Mouse (Mus musculus) MEL (cell line): ENCODE measurements around the gene Cyb5r4. TPM values are rescaled to one million over a fixed set of nuclear protein-coding genes. Genes with fewer than 3 reads are reported as not detected.
A peak's percentile ranks its signal among the peaks of the same experiment; 100 is the strongest.

Source experiments
- DNase-seq: peaks from one replicate; pipeline ENCODE4 v3.0.0; 2011; ENCODE audit warnings: low read depth, low spot score
- H3K27ac ChIP-seq: 2 replicates; pipeline ENCODE4 v1.5.1; 2012; ENCODE audit warnings: low read depth, mild to moderate bottlenecking, control low read depth, low read length, moderate library complexity; ENCODE audit not compliant: control insufficient read depth
- H3K27me3 ChIP-seq, 2 experiments: fragments of 150-350 bp in 1 of 2; sonication (generic) in 1 of 2; 2 replicates each; pipeline ENCODE4 v1.6.1; 2012; ENCODE audit warnings: low read length in 2 of 2, mild to moderate bottlenecking in 2 of 2, improper control_type of control experiment in 1 of 2, moderate library complexity in 1 of 2; ENCODE audit not compliant: insufficient read depth in 2 of 2, control insufficient read depth in 1 of 2
- H3K36me3 ChIP-seq, 2 experiments: 2 replicates each; pipeline ENCODE4 v1.6.1; 2012 to 2014; ENCODE audit warnings: low read length in 2 of 2, improper control_type of control experiment in 1 of 2, inconsistent platforms in 1 of 2, mild to moderate bottlenecking in 1 of 2; ENCODE audit not compliant: insufficient read depth in 2 of 2, control insufficient read depth in 1 of 2
- H3K4me1 ChIP-seq, 2 experiments: fragments of 150-350 bp in 1 of 2; sonication (generic) in 1 of 2; 2 replicates each; pipeline ENCODE4 v1.6.1; 2012; ENCODE audit warnings: low read length in 2 of 2, improper control_type of control experiment in 1 of 2, mild to moderate bottlenecking in 1 of 2; ENCODE audit not compliant: insufficient read depth in 2 of 2, control insufficient read depth in 1 of 2
- H3K4me3 ChIP-seq, 2 experiments: fragments of 150-350 bp in 1 of 2; sonication (generic) in 1 of 2; 2 replicates each; pipeline ENCODE4 v1.5.1; 2012; ENCODE audit warnings: low read depth in 2 of 2, low read length in 2 of 2, mild to moderate bottlenecking in 2 of 2, moderate library complexity in 2 of 2, control low read depth in 1 of 2, improper control_type of control experiment in 1 of 2; ENCODE audit not compliant: control insufficient read depth in 1 of 2, insufficient read depth in 1 of 2
- H3K79me2 ChIP-seq: 2 replicates; pipeline ENCODE4 v1.6.1; 2012; ENCODE audit warnings: mild to moderate bottlenecking, low read length, moderate library complexity; ENCODE audit not compliant: control insufficient read depth, poor library complexity, insufficient read depth
- H3K9ac ChIP-seq: 2 replicates; pipeline ENCODE4 v1.6.1; 2012; ENCODE audit warnings: low read depth, mild to moderate bottlenecking, control low read depth, low read length, moderate library complexity; ENCODE audit not compliant: control insufficient read depth, poor library complexity, severe bottlenecking
- H3K9me3 ChIP-seq: fragments of 150-350 bp; sonication (generic); replicated peaks from 2 replicates; pipeline ENCODE4 v1.6.1; 2012; ENCODE audit warnings: mild to moderate bottlenecking, low read length, improper control_type of control experiment, moderate library complexity; ENCODE audit not compliant: insufficient read depth
- CTCF ChIP-seq, 3 experiments: IDR thresholded peaks in 2 of 3; conservative IDR thresholded peaks in 1 of 3; 2 replicates each; pipeline ENCODE4 v1.5.1; 2011 to 2012; ENCODE audit warnings: low read length in 3 of 3, low read depth in 2 of 3, mild to moderate bottlenecking in 2 of 3, improper control_type of control experiment in 1 of 3, inconsistent platforms in 1 of 3, mixed read lengths in 1 of 3, moderate library complexity in 1 of 3; ENCODE audit not compliant: control insufficient read depth in 1 of 3, insufficient read depth in 1 of 3, poor library complexity in 1 of 3, severe bottlenecking in 1 of 3
- ETS1 ChIP-seq: IDR thresholded peaks from 2 replicates; pipeline ENCODE4 v1.6.1; 2012; ENCODE audit warnings: low read depth, mild to moderate bottlenecking, inconsistent platforms, low read length, improper control_type of control experiment, moderate library complexity
- GABPA ChIP-seq: IDR thresholded peaks from 2 replicates; pipeline ENCODE4 v1.6.1; 2012; ENCODE audit warnings: low read depth, mild to moderate bottlenecking, inconsistent platforms, low read length, improper control_type of control experiment, moderate library complexity
- GATA1 ChIP-seq: IDR thresholded peaks from 2 replicates; pipeline ENCODE4 v1.6.1; 2011; ENCODE audit warnings: low read depth, low read length, improper control_type of control experiment
- KAT2A ChIP-seq: conservative IDR thresholded peaks from 2 replicates; pipeline ENCODE4 v1.6.1; 2012; ENCODE audit warnings: low read depth, low read length, improper control_type of control experiment, inconsistent platforms
- MAFK ChIP-seq: IDR thresholded peaks from 2 replicates; pipeline ENCODE4 v1.6.1; 2011; ENCODE audit warnings: low read depth, mild to moderate bottlenecking, low read length, improper control_type of control experiment, borderline replicate concordance
- MAX ChIP-seq: IDR thresholded peaks from 2 replicates; pipeline ENCODE4 v1.6.1; 2011; ENCODE audit warnings: low read length, improper control_type of control experiment
- MYB ChIP-seq: IDR thresholded peaks from 2 replicates; pipeline ENCODE4 v1.6.1; 2011; ENCODE audit warnings: mild to moderate bottlenecking, low read depth, low read length, improper control_type of control experiment
- NELFE ChIP-seq: IDR thresholded peaks from 2 replicates; pipeline ENCODE4 v1.6.1; 2011; ENCODE audit warnings: low read depth, low read length, improper control_type of control experiment
- POLR2A ChIP-seq, 2 experiments: IDR thresholded peaks; 2 replicates each; pipeline ENCODE4 v1.6.1; 2011 to 2012; ENCODE audit warnings: low read length in 2 of 2, mild to moderate bottlenecking in 2 of 2, control low read depth in 1 of 2, improper control_type of control experiment in 1 of 2, low read depth in 1 of 2, moderate library complexity in 1 of 2; ENCODE audit not compliant: control insufficient read depth in 1 of 2, insufficient read depth in 1 of 2, poor library complexity in 1 of 2
- POLR2AphosphoS2 ChIP-seq: IDR thresholded peaks from 2 replicates; pipeline ENCODE4 v1.6.1; 2011; ENCODE audit warnings: low read length, improper control_type of control experiment
- POLR2AphosphoS5 ChIP-seq: IDR thresholded peaks from 2 replicates; pipeline ENCODE4 v1.6.1; 2012; ENCODE audit warnings: low read depth, borderline replicate concordance, mild to moderate bottlenecking, inconsistent platforms, low read length, moderate library complexity, mixed read lengths
- RAD21 ChIP-seq: IDR thresholded peaks from 2 replicates; pipeline ENCODE4 v1.6.1; 2011; ENCODE audit warnings: mild to moderate bottlenecking, low read depth, low read length, improper control_type of control experiment
- RCOR1 ChIP-seq: IDR thresholded peaks from 2 replicates; pipeline ENCODE4 v1.6.1; 2012; ENCODE audit warnings: low read depth, mild to moderate bottlenecking, inconsistent platforms, low read length, improper control_type of control experiment
- SIN3A ChIP-seq: IDR thresholded peaks from 2 replicates; pipeline ENCODE4 v1.6.1; 2012; ENCODE audit warnings: low read length, improper control_type of control experiment, inconsistent platforms
- SMC3 ChIP-seq: IDR thresholded peaks from 2 replicates; pipeline ENCODE4 v1.6.1; 2011; ENCODE audit warnings: low read depth, low read length, improper control_type of control experiment
- TAL1 ChIP-seq: IDR thresholded peaks from 2 replicates; pipeline ENCODE4 v1.6.1; 2012; ENCODE audit warnings: mild to moderate bottlenecking, inconsistent platforms, low read length, moderate library complexity, mixed read lengths
- TBP ChIP-seq: IDR thresholded peaks from 2 replicates; pipeline ENCODE4 v1.8.0; 2011; ENCODE audit warnings: low read depth, low read length, improper control_type of control experiment
- TCF12 ChIP-seq: IDR thresholded peaks from 2 replicates; pipeline ENCODE4 v1.6.1; 2014; ENCODE audit warnings: low read depth, mild to moderate bottlenecking, inconsistent platforms, low read length, improper control_type of control experiment, moderate library complexity
- UBTF ChIP-seq: IDR thresholded peaks from 2 replicates; pipeline ENCODE4 v1.6.1; 2012; ENCODE audit warnings: low read depth, mild to moderate bottlenecking, inconsistent platforms, low read length, improper control_type of control experiment, moderate library complexity, borderline replicate concordance; ENCODE audit not compliant: insufficient read depth
- USF1 ChIP-seq: IDR thresholded peaks from 2 replicates; pipeline ENCODE4 v1.6.1; 2014; ENCODE audit warnings: low read depth, mild to moderate bottlenecking, inconsistent platforms, low read length, improper control_type of control experiment, moderate library complexity
- USF2 ChIP-seq, 2 experiments: IDR thresholded peaks; 2 replicates each; pipeline ENCODE4 v1.6.1; 2011 to 2012; ENCODE audit warnings: improper control_type of control experiment in 2 of 2, low read length in 2 of 2, borderline replicate concordance in 1 of 2, inconsistent platforms in 1 of 2, low read depth in 1 of 2, mild to moderate bottlenecking in 1 of 2; ENCODE audit not compliant: insufficient read depth in 1 of 2
- ZC3H11A ChIP-seq: IDR thresholded peaks from 2 replicates; pipeline ENCODE4 v1.6.1; 2012; ENCODE audit warnings: low read depth, mild to moderate bottlenecking, inconsistent platforms, low read length, improper control_type of control experiment
- ZKSCAN1 ChIP-seq: IDR thresholded peaks from 2 replicates; pipeline ENCODE4 v1.6.1; 2012; ENCODE audit warnings: low read depth, mild to moderate bottlenecking, inconsistent platforms, low read length, improper control_type of control experiment, moderate library complexity
- ZMIZ1 ChIP-seq: IDR thresholded peaks from 2 replicates; pipeline ENCODE4 v1.6.1; 2012; ENCODE audit warnings: low read depth, mild to moderate bottlenecking, inconsistent platforms, low read length, improper control_type of control experiment, moderate library complexity
- polyA plus RNA-seq, 2 experiments: library from polyadenylated mRNA; stranded (reverse) in 1 of 2; unstranded in 1 of 2; fragments of >175 nt in 1 of 2; fragments of >200 nt in 1 of 2; gene quantifications; 2 replicates each; pipeline versions ENCODE4 v1.2.1 to v1.2.4; 2012; ENCODE audit warnings: low replicate concordance in 2 of 2, low read depth in 1 of 2; ENCODE audit not compliant: insufficient read length in 2 of 2, insufficient read depth in 1 of 2, missing spikeins in 1 of 2
- total RNA-seq: library from RNA; depleted of rRNA; stranded (reverse); fragments of 300-350 nt; gene quantifications from 2 replicates; pipeline ENCODE4 v1.2.3, GENCODE M21; 2012

Cyb5r4 gene
- total and polyA plus RNA-seq, 3 experiments, result 30.3 to 37.2 TPM; not detected in 1

DNA sequence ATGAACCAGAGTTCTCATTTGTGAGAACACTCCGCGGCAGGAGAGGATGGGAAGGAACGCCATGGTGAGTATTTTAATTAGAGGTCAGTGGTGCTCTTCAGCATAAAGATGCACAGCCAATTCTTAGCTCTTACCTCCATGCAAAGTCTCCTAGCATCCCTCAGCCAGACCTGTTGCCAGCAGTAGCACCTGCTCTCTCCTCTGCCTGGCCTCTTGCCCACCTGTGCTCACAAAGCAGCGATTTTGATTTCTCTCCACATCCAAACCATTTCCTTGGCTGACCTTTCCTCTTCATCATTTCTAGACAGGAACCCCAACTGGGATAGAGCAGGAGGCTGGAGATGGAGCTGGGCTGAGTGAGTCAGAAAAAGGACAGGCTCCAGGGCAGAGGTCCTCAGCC, 65.2 kb downstream of the Cyb5r4 start:
- Histone ChIP-seq H3K36me3 (no peaks in the 10 kb centered on the region), H3K27me3 (peaks cover 0 to 1% of the 10 kb centered on the region in 2 experiments; a peak in 1 of 4 replicates), H3K27ac (no peak overlapping the region), H3K79me2 (no peaks in the 10 kb centered on the region), H3K4me1 (no peaks in the 10 kb centered on the region), H3K9ac (no peak overlapping the region), H3K4me3 (no peak overlapping the region), H3K9me3 (no peaks in the 10 kb centered on the region)
- TF ChIP-seq TAL1 (no peak), ETS1 (no peak), SIN3A (no peak), POLR2AphosphoS5 (no peak), MAX (no peak), ZKSCAN1 (no peak), GATA1 (no peak)
- no peak for DNase-seq

DNA sequence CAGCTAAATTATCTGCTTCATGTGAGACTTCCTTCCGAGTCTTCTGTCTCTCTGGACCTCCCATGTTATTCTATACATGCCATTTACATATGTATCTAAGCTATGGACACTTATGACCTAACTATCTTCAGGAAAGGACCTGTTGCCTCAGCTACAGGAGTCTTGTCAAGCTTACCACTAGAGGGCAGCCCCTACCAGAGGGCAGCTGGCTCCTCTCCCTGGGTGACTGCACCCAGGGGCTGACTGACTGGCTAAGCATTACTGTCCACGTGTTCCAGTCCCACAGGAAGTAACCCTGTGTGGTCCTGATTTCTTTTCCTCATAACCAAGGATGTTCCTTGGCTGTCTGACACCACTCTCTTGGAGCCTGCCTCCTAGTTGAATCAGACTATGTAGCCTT, 76.2 kb downstream of the Cyb5r4 start:
- TF ChIP-seq SMC3, result peak; percentile 67
- 0 out of 2 replicates have a peak, but pooled peaks have one; percentile 22 for TF ChIP-seq USF1
- peak; percentile 33; the same call in 1 of the 2 replicates for TF ChIP-seq ZC3H11A
- no peak for TF ChIP-seq NELFE
- no peak for TF ChIP-seq USF2 (IDR thresholded peaks at IDR 0.05; ENCODE audit: borderline replicate concordance in 1 of 2, insufficient read depth in 1 of 2, low read depth in 1 of 2, low read length in 2 of 2)
- TF ChIP-seq POLR2AphosphoS5, result no peak
- no peak for TF ChIP-seq POLR2A (IDR thresholded peaks at IDR 0.05; ENCODE audit: control insufficient read depth in 1 of 2, insufficient read depth in 1 of 2, low read depth in 1 of 2, low read length in 2 of 2, poor library complexity in 1 of 2)
- peak; percentile 48 to 76 (median 71) for TF ChIP-seq CTCF (IDR thresholded peaks at IDR 0.05 in 2 of 3, conservative IDR thresholded peaks at IDR 0.05 in 1 of 3; ENCODE audit: control insufficient read depth in 1 of 3, insufficient read depth in 1 of 3, low read depth in 2 of 3, low read length in 3 of 3, poor library complexity in 1 of 3, severe bottlenecking in 1 of 3)
- no peak for TF ChIP-seq TBP
- peak; percentile 69 for TF ChIP-seq RAD21

DNA sequence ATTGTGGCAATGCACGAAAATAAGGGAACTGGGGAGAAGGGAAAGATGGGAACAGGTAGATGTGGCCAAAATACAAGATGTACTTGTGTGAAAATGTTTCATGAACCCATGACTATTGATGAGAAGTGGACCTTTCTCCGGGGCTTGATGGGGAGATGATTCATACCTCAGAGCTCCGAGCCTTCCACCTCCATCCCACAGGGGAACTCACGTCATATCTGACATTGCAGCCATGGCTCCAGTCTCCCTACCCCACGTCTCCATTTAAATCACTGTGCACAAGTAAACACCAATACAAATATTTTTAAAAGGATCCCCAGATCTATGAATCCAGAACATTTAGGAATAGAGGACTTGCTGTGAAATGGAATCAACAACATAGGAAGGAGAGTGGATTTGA, 93.2 kb downstream of the Cyb5r4 start:
- H3K4me3 ChIP-seq, result no peak overlapping the region
- no peaks in the 10 kb centered on the region for H3K27me3 ChIP-seq
- TF ChIP-seq MYB, result no peak
- TF ChIP-seq RCOR1, result no peak
- TF ChIP-seq POLR2AphosphoS2, result no peak
- TF ChIP-seq MAFK, result no peak
- no peak for TF ChIP-seq UBTF
- no peak for TF ChIP-seq TCF12
- TF ChIP-seq GATA1, result no peak
- no peak for TF ChIP-seq POLR2A (IDR thresholded peaks at IDR 0.05; ENCODE audit: control insufficient read depth in 1 of 2, insufficient read depth in 1 of 2, low read depth in 1 of 2, low read length in 2 of 2, poor library complexity in 1 of 2)
- no peak for TF ChIP-seq GABPA
- no peak for TF ChIP-seq ZMIZ1
- TF ChIP-seq POLR2AphosphoS5, result no peak
- TF ChIP-seq KAT2A, result no peak
- no peaks in the 10 kb centered on the region for H3K36me3 ChIP-seq
- H3K9ac ChIP-seq, result no peak overlapping the region
- no peaks in the 10 kb centered on the region for H3K79me2 ChIP-seq
- no peak overlapping the region for H3K27ac ChIP-seq
- no peaks in the 10 kb centered on the region for H3K9me3 ChIP-seq
- DNase-seq, result no peak
- H3K4me1 ChIP-seq, result no peaks in the 10 kb centered on the region

More for the DNA sequence above, 76.2 kb downstream of the Cyb5r4 start:
- no peaks in the 10 kb centered on the region for H3K9me3 ChIP-seq
- H3K4me1 ChIP-seq, result no peaks in the 10 kb centered on the region
- H3K36me3 ChIP-seq, result no peaks in the 10 kb centered on the region
- DNase-seq, result peak; percentile 46
- no peak overlapping the region for H3K9ac ChIP-seq
- no peak overlapping the region for H3K27ac ChIP-seq
- H3K79me2 ChIP-seq, result no peaks in the 10 kb centered on the region
- H3K27me3 ChIP-seq, result no peaks in the 10 kb centered on the region
- H3K4me3 ChIP-seq, result no peak overlapping the region
